Mouse (Mus musculus) midbrain, embryonic 13.5 days (tissue): Measurements from ENCODE around the gene Gm49320. TPM values are rescaled to one million over a fixed set of nuclear protein-coding genes. Genes with fewer than 3 reads are reported as not detected.
"Not testable (repeated sequence)": the region's sequence is repeated elsewhere in the genome, so short reads cannot be mapped to it uniquely, and the experiment has no call there.

Experiments used
- ATAC-seq: fragments of 200-750 bp; cut with Nextera tagmentation; 2 replicates; pipeline ENCODE4 v1.8.0; 2017; ENCODE audit warnings: mild to moderate bottlenecking, moderate TSS enrichment, moderate library complexity
- H3K27ac ChIP-seq: fragments of 300-500 bp; sonication (generic); 2 replicates; pipeline ENCODE4 v1.5.1; 2015; ENCODE audit warnings: inconsistent platforms, mild to moderate bottlenecking, moderate library complexity
- H3K27me3 ChIP-seq: fragments of 300-500 bp; sonication (generic); 2 replicates; pipeline ENCODE4 v1.6.1; 2015; ENCODE audit warnings: mild to moderate bottlenecking, inconsistent platforms
- H3K36me3 ChIP-seq: fragments of 300-500 bp; sonication (generic); 2 replicates; pipeline ENCODE4 v1.6.1; 2015; ENCODE audit warnings: mild to moderate bottlenecking, inconsistent platforms
- H3K4me1 ChIP-seq: fragments of 300-500 bp; sonication (generic); replicated peaks from 2 replicates; pipeline ENCODE4 v1.6.1; 2015; ENCODE audit warnings: inconsistent platforms
- H3K4me2 ChIP-seq: fragments of 300-500 bp; sonication (generic); replicated peaks from 2 replicates; pipeline ENCODE4 v1.6.1; 2015; ENCODE audit warnings: moderate library complexity, mild to moderate bottlenecking, inconsistent platforms
- H3K4me3 ChIP-seq: fragments of 300-500 bp; sonication (generic); replicated peaks from 2 replicates; pipeline ENCODE4 v1.5.1; 2015; ENCODE audit warnings: mild to moderate bottlenecking, inconsistent platforms
- H3K9ac ChIP-seq: fragments of 300-500 bp; sonication (generic); replicated peaks from 2 replicates; pipeline ENCODE4 v1.6.1; 2015; ENCODE audit warnings: mild to moderate bottlenecking, inconsistent platforms
- H3K9me3 ChIP-seq: fragments of 300-500 bp; sonication (generic); 2 replicates; pipeline ENCODE4 v1.6.1; 2016; ENCODE audit warnings: mild to moderate bottlenecking, inconsistent platforms
- WGBS: fragments of 180-500 bp; shearing (Covaris S2); methylation state at CpG from one replicate; pipeline ENCODE4 v1.1.7; 2015; 5-methylcytosine and 5-hydroxymethylcytosine counted together
- polyA plus RNA-seq: library from polyadenylated mRNA; unstranded; fragments of >200 nt; fragmentation: Nextera tagmentation; extraction: Ambion mirVana; gene quantifications from 2 replicates; pipeline ENCODE4 v1.2.1, GENCODE M21; 2015

The Gm49320 gene
- polyA plus RNA-seq, 1 experiment from 2014 or later = 1.2 TPM

- peaks cover 55% of the 10 kb centered on the region for H3K4me1 ChIP-seq
- peaks cover 52% of the 10 kb centered on the region for H3K36me3 ChIP-seq
- peak within 1 kb of the TSS; percentile 91 for H3K9ac ChIP-seq
- peak within 1 kb of the TSS; percentile 92 for H3K27ac ChIP-seq
- peaks cover 12% of the 10 kb centered on the region; the same call in 1 of the 2 replicates for H3K27me3 ChIP-seq
- H3K9me3 ChIP-seq = no peaks in the 10 kb centered on the region
- ATAC-seq = peak; percentile 86
- peak within 1 kb of the TSS; percentile 92 for H3K4me3 ChIP-seq
- 1% methylated on average over 69 of the region's 69 CpGs for WGBS
- peak within 1 kb of the TSS; percentile 71 for H3K4me2 ChIP-seq
These were observed 14.5 kb downstream of the Gm49320 start, which contains the start of gene Snapc2 for GRCm38 (mm10) chr8:4252934-4253841. Gene Snapc2 (plus strand): TSS chr8:4253080.

GRCm38 (mm10) chr8:4254001-4254400, 15.3 kb downstream of the Gm49320 start:
- Histone ChIP-seq H3K4me2 (peak overlapping the region; percentile 71), H3K27me3 (0 out of 2 replicates have a peak, but pooled peaks cover 6% of the 10 kb centered on the region)
- no peak for ATAC-seq

GRCm38 (mm10) chr8:4255471-4255870, 16.8 kb downstream of the Gm49320 start:
- Histone ChIP-seq H3K4me1 (peaks cover 55% of the 10 kb centered on the region), H3K36me3 (peaks cover 42% of the 10 kb centered on the region)
- not testable (repeated sequence) for H3K9ac ChIP-seq, ATAC-seq, H3K4me3 ChIP-seq, H3K4me2 ChIP-seq, H3K27ac ChIP-seq, H3K27me3 ChIP-seq, H3K9me3 ChIP-seq
- 86% methylated on average over 7 of the region's 7 CpGs for WGBS

More at GRCm38 (mm10) chr8:4254001-4254400, 15.3 kb downstream of the Gm49320 start:
- peaks cover 54% of the 10 kb centered on the region for H3K4me1 ChIP-seq
- peak overlapping the region; percentile 92 for H3K4me3 ChIP-seq
- H3K27ac ChIP-seq = peak overlapping the region; percentile 92; the same call in 1 of the 2 replicates
- H3K9me3 ChIP-seq = no peaks in the 10 kb centered on the region
- WGBS = 58% methylated on average over 6 of the region's 6 CpGs
- H3K36me3 ChIP-seq = peaks cover 48% of the 10 kb centered on the region
- H3K9ac ChIP-seq = peak overlapping the region; percentile 24; the same call in 1 of the 2 replicates

GRCm38 (mm10) chr8:4256911-4257310, 18.2 kb downstream of the Gm49320 start:
- no peaks in the 10 kb centered on the region for H3K27me3 ChIP-seq
- 70% methylated on average over 4 of the region's 4 CpGs for WGBS
- peak overlapping the region; percentile 98 for H3K27ac ChIP-seq
- H3K9me3 ChIP-seq = no peaks in the 10 kb centered on the region
- peak overlapping the region; percentile 95 for H3K9ac ChIP-seq
- peak overlapping the region; percentile 95 for H3K4me3 ChIP-seq
- peaks cover 53% of the 10 kb centered on the region for H3K36me3 ChIP-seq
- peak overlapping the region; percentile 77 for H3K4me2 ChIP-seq
- no peak for ATAC-seq
- H3K4me1 ChIP-seq = peaks cover 52% of the 10 kb centered on the region

GRCm38 (mm10) chr8:4257350-4257749, 18.7 kb downstream of the Gm49320 start:
- WGBS = 56% methylated on average over 4 of the region's 4 CpGs
- Histone ChIP-seq H3K36me3 (peaks cover 58% of the 10 kb centered on the region), H3K9ac (peak overlapping the region; percentile 95), H3K27me3 (no peaks in the 10 kb centered on the region), H3K9me3 (no peaks in the 10 kb centered on the region), H3K27ac (peak overlapping the region; percentile 98), H3K4me1 (peaks cover 50% of the 10 kb centered on the region), H3K4me3 (peak overlapping the region; percentile 95), H3K4me2 (peak overlapping the region; percentile 77)
- ATAC-seq = no peak

GRCm38 (mm10) chr8:4258233-4258632, 19.6 kb downstream of the Gm49320 start:
- peaks cover 46% of the 10 kb centered on the region for H3K4me1 ChIP-seq
- H3K9ac ChIP-seq = peak overlapping the region; percentile 95
- H3K36me3 ChIP-seq = peaks cover 66% of the 10 kb centered on the region
- H3K27me3 ChIP-seq = no peaks in the 10 kb centered on the region
- H3K9me3 ChIP-seq = no peaks in the 10 kb centered on the region
- 3% methylated on average over 35 of the region's 35 CpGs for WGBS
- H3K4me2 ChIP-seq = peak overlapping the region; percentile 77
- H3K4me3 ChIP-seq = peak overlapping the region; percentile 95
- peak overlapping the region; percentile 98 for H3K27ac ChIP-seq
- ATAC-seq = peak; percentile 70

- peak overlapping the region; percentile 77 for H3K4me2 ChIP-seq
- peak overlapping the region; percentile 98 for H3K27ac ChIP-seq
- peak overlapping the region; percentile 95 for H3K4me3 ChIP-seq
- no peaks in the 10 kb centered on the region for H3K27me3 ChIP-seq
- peaks cover 43% of the 10 kb centered on the region for H3K4me1 ChIP-seq
- H3K9me3 ChIP-seq = no peaks in the 10 kb centered on the region
- ATAC-seq = peak; percentile 78
- H3K36me3 ChIP-seq = peaks cover 71% of the 10 kb centered on the region
- peak overlapping the region; percentile 95 for H3K9ac ChIP-seq
- WGBS = 0% methylated on average over 31 of the region's 32 CpGs
These were observed 20.0 kb downstream of the Gm49320 start for GRCm38 (mm10) chr8:4258678-4259077.

GRCm38 (mm10) chr8:4259125-4259804, 20.6 kb downstream of the Gm49320 start, which contains the start of gene Ctxn1:
Gene Ctxn1 (minus strand): TSS chr8:4259274.
- 9% methylated on average over 20 of the region's 33 CpGs for WGBS
- Histone ChIP-seq H3K27ac (peak within 1 kb of the TSS; percentile 98), H3K4me1 (peaks cover 37% of the 10 kb centered on the region), H3K9ac (peak within 1 kb of the TSS; percentile 95), H3K27me3 (no peaks in the 10 kb centered on the region), H3K36me3 (peaks cover 77% of the 10 kb centered on the region), H3K4me2 (peak within 1 kb of the TSS; percentile 77), H3K4me3 (peak within 1 kb of the TSS; percentile 95), H3K9me3 (no peaks in the 10 kb centered on the region)
- ATAC-seq = peak; percentile 92

- Histone ChIP-seq H3K27ac (peak overlapping the region; percentile 98), H3K36me3 (peaks cover 77% of the 10 kb centered on the region), H3K4me1 (peaks cover 33% of the 10 kb centered on the region), H3K4me3 (peak overlapping the region; percentile 95; the same call in 1 of the 2 replicates), H3K27me3 (no peaks in the 10 kb centered on the region), H3K4me2 (peak overlapping the region; percentile 77), H3K9ac (peak overlapping the region; percentile 95), H3K9me3 (no peaks in the 10 kb centered on the region)
- ATAC-seq = no peak
- WGBS = 73% methylated on average over 4 of the region's 4 CpGs
These were observed 21.1 kb downstream of the Gm49320 start for GRCm38 (mm10) chr8:4259805-4260170.

- H3K27ac ChIP-seq = no peak overlapping the region
- H3K9ac ChIP-seq = no peak overlapping the region
- WGBS = 89% methylated on average over 8 of the region's 8 CpGs
- no peak for ATAC-seq
- H3K27me3 ChIP-seq = no peaks in the 10 kb centered on the region
- no peak overlapping the region for H3K4me3 ChIP-seq
- H3K36me3 ChIP-seq = peaks cover 82% of the 10 kb centered on the region
- H3K9me3 ChIP-seq = no peaks in the 10 kb centered on the region
- no peak overlapping the region for H3K4me2 ChIP-seq
- H3K4me1 ChIP-seq = peaks cover 10% of the 10 kb centered on the region
These were observed 24.6 kb downstream of the Gm49320 start for GRCm38 (mm10) chr8:4263105-4263791.

- Histone ChIP-seq H3K27me3 (no peaks in the 10 kb centered on the region), H3K27ac (no peak overlapping the region), H3K9ac (no peak overlapping the region), H3K36me3 (peaks cover 96% of the 10 kb centered on the region), H3K4me3 (no peak overlapping the region), H3K4me1 (no peaks in the 10 kb centered on the region), H3K9me3 (no peaks in the 10 kb centered on the region), H3K4me2 (no peak overlapping the region)
- ATAC-seq = no peak
- 94% methylated on average over 15 of the region's 15 CpGs for WGBS
These were observed 26.7 kb downstream of the Gm49320 start for GRCm38 (mm10) chr8:4265160-4265914.
